Mouse (Mus musculus) 416B (cell line): ENCODE measurements around the gene Vwc2l.
A peak's percentile ranks its signal among the peaks of the same experiment; 100 is the strongest.

Experiments used
- DNase-seq: peaks from one replicate; pipeline ENCODE4 v3.0.0; 2011; ENCODE audit warnings: low read depth

Vwc2l gene

DNA sequence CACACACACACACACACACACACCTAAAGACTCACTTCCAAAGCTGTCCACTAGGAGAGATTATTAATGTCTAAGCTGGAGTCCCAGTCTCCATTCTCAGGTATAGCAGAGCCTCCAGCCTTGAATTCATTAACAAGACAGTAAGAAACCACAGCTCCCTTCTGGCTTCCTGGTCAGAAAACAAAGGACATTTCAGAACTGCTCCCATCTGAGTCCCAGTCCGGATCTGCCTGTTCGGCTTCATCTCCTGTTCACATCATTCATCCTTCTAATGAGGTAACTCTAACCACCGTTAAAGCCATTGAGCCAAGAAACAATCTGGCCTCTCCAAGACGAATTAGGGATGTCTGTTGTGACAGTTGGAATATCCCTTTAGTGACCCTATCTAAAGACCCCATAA, 185.7 kb downstream of the Vwc2l start:
- DNase-seq = no peak

DNA sequence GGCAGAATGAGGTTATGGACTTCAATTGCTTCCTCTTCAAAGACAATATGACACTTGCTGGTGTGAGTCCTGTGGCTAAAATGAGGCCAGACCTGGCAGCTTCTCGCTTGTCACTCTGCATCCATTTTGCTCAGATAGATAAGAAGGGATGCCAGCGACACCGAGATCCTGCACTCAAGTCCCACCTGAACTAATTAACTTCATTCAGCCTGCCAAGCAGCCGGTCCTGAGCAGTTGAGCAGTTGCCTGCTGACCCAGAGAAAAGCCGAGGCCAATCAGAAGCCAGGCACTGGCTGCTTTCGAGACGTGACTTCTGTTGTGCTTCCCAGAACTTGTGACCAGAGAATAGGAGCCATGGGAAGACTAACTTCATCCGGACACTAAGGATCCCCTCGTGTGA, 187.6 kb downstream of the Vwc2l start:
- no peak for DNase-seq

DNA sequence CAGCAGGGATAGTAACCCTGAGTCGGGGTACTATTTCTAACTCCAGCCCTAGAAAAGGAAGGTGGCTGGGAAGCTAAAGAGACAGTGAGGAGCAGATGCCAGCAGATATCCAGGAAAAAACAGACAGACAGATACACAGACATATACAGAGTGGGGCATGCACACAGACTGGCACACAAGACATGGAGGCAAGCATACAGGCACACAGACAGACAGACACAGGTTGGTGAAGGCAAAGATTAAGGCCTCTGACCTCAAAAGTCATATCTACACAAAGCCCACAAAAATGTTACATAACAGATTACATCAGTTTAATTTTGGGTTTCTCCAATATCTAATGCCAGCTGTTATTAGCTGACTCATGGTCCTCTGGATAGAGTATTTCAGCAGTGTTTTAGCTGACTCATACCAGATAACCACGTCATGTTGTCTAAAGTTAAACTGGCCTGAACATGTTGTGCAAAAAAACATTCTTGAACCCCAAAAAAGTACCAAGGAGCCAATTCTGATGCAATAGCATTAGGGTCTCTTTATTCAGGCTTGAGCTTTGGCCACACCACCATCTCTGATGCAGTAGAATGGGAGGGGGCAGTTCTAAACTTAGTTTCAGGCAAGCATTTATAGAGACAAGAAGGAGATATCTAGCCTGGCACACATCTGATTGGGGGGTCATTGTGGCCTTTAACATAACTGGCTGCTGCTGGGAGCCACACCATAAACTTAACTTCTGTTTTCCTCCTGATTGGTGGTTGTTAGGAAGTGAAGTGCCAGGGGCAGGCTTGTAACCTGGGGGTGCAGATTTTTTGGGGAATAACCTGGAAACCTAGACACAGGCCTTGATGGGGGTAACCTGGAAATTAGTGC, 192.9 kb downstream of the Vwc2l start:
- peak; percentile 37 for DNase-seq

DNA sequence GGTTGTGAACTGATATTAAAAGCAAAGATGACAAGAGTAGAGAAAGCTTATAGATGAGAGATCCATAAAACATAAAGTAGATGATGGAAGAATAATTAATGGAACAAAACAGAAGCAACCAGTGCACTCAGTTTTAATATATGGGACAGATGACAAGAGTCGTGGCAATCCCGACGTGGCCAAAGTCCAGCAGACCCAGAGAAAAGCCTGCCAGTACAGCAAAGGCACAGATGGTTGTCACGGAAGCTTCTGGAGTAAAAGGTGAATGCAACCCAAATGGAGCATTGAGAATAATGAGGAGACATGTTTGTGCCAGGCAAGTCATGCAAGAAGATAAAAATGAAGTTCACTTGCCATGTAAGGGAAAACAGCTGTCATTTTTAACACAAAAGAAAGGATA, 207.5 kb downstream of the Vwc2l start:
- no peak for DNase-seq
